In genomic region chr10:10321119-10321781, GRCm38 (mm10) we compare ENCODE assay signal across 8 mouse cellular contexts.
DNase-seq lines count a peak whose midpoint lies in the region; ATAC-seq and TF ChIP-seq lines count a peak whose summit lies in the region.

No protein-coding gene starts in this region.

- TF ChIP-seq CTCF in Patski (IDR thresholded peaks at IDR 0.05): peak; percentile 92

- in situ Hi-C loops in Patski (cut with MboI; ENCODE audit: low pct_unique_long_range_greater_than_20kb): loop anchor here (5.0 kb wide), 1 partner anchor 509 kb away; no protein-coding TSS in a partner anchor

- no peaks in the 10 kb centered on the region for H3K36me3 ChIP-seq in hindbrain, embryonic 13.5 days

- no peak overlapping the region; the same call in 1 of the 2 replicates for H3K9ac ChIP-seq in hindbrain, embryonic 13.5 days

- H3K27me3 ChIP-seq in Patski: peaks cover 8% of the 10 kb centered on the region
- no peaks in the 10 kb centered on the region for H3K27me3 ChIP-seq in hindbrain, embryonic 13.5 days

- H3K4me1 ChIP-seq in hindbrain, embryonic 13.5 days (replicated peaks): peaks cover 12% of the 10 kb centered on the region

- peak overlapping the region; percentile 58 for H3K4me2 ChIP-seq in hindbrain, embryonic 13.5 days

- no peak for DNase-seq in Patski (ENCODE audit: low read depth, low spot score)
- DNase-seq in cerebellum, adult 9-11 months: peak; percentile 87
- peak; percentile 62 to 65 for DNase-seq in frontal cortex, postnatal 14 days (ENCODE audit: low spot score in 2 of 2)
- DNase-seq in layer of hippocampus, postnatal 25 days (ENCODE audit: extremely low spot score in 1 of 2, low spot score in 1 of 2): peak; percentile 45 to 58
- DNase-seq in lung, postnatal 14 days: peak; percentile 60
- DNase-seq in ovary, postnatal 36 days (ENCODE audit: low spot score): peak; percentile 43
- DNase-seq in urinary bladder, postnatal 25 days (ENCODE audit: low spot score): peak; percentile 40

- CTCF ChIA-PET in Patski (lab: Charles Lee): no interaction called here

- peak; percentile 79 for ATAC-seq in Patski
- peak; percentile 94 for ATAC-seq in hindbrain, embryonic 13.5 days (ENCODE audit: low FRiP score)

- WGBS in hindbrain, embryonic 13.5 days: 13% methylated on average over 20 of the region's 20 CpGs

- POLR2A ChIA-PET in Patski (lab: Charles Lee): no interaction called here

- peak overlapping the region; percentile 27 for H3K4me3 ChIP-seq in hindbrain, embryonic 13.5 days

- H3K9me3 ChIP-seq in hindbrain, embryonic 13.5 days: no peaks in the 10 kb centered on the region

- H3K27ac ChIP-seq in hindbrain, embryonic 13.5 days: no peak overlapping the region
